Mouse (Mus musculus) liver, embryonic 16.5 days (tissue): ENCODE data around the gene Cd28. TPM values are rescaled to one million over a fixed set of nuclear protein-coding genes. Genes with fewer than 3 reads are reported as not detected.

Experiments
- ATAC-seq: fragments of 200-750 bp; cut with Nextera tagmentation; 2 replicates; pipeline ENCODE4 v1.8.0; 2017; ENCODE audit warnings: low read depth, mild to moderate bottlenecking, moderate number of reproducible peaks, moderate library complexity
- H3K27ac ChIP-seq: fragments of 300-500 bp; sonication (generic); 2 replicates; pipeline ENCODE4 v1.5.1; 2014; ENCODE audit warnings: mild to moderate bottlenecking, low read length
- H3K27me3 ChIP-seq: fragments of 300-500 bp; sonication (generic); 2 replicates; pipeline ENCODE4 v1.6.1; 2014; ENCODE audit warnings: low read depth, low read length, mixed read lengths; ENCODE audit not compliant: control insufficient read depth, insufficient read depth
- H3K36me3 ChIP-seq: fragments of 300-500 bp; sonication (generic); 2 replicates; pipeline ENCODE4 v1.6.1; 2014; ENCODE audit warnings: mild to moderate bottlenecking; ENCODE audit not compliant: control insufficient read depth, insufficient read depth
- H3K4me1 ChIP-seq: fragments of 300-500 bp; sonication (generic); 2 replicates; pipeline ENCODE4 v1.6.1; 2014; ENCODE audit warnings: low read depth, low read length, mixed read lengths; ENCODE audit not compliant: control insufficient read depth
- H3K4me2 ChIP-seq: fragments of 300-500 bp; sonication (generic); 2 replicates; pipeline ENCODE4 v1.6.1; 2014; ENCODE audit warnings: low read depth, low read length, mixed read lengths
- H3K4me3 ChIP-seq: fragments of 300-500 bp; sonication (generic); 2 replicates; pipeline ENCODE4 v1.5.1; 2014; ENCODE audit warnings: low read depth, mild to moderate bottlenecking, low read length
- H3K9ac ChIP-seq: fragments of 300-500 bp; sonication (generic); 2 replicates; pipeline ENCODE4 v1.6.1; 2014; ENCODE audit warnings: low read depth, low read length
- H3K9me3 ChIP-seq: fragments of 300-500 bp; sonication (generic); replicated peaks from 2 replicates; pipeline ENCODE4 v1.6.1; 2016; ENCODE audit warnings: low read length; ENCODE audit not compliant: control insufficient read depth
- WGBS: fragments of 180-500 bp; shearing (Covaris S2); extraction: QIAGEN DNeasy Blood & Tissue Kit; methylation state at CpG from one replicate; pipeline ENCODE4 v1.1.7; 2014; ENCODE audit not compliant: insufficient replicate concordance; 5-methylcytosine and 5-hydroxymethylcytosine counted together
- polyA plus RNA-seq: library from polyadenylated mRNA; unstranded; fragments of >200 nt; fragmentation: Nextera tagmentation; extraction: Ambion mirVana; gene quantifications from 2 replicates; pipeline ENCODE4 v1.2.1, GENCODE M21; 2015

Gene Cd28
- polyA plus RNA-seq, 1 experiment from 2014 or later: 0.06 TPM

- WGBS: 49% methylated on average over 4 of the region's 4 CpGs
Measured at GRCm38 (mm10) chr1:60803128-60803824, 86.7 kb downstream of the Cd28 start.

GRCm38 (mm10) chr1:60803825-60804696 lies 87.5 kb downstream of the Cd28 start:
- Histone ChIP-seq H3K36me3 (no peaks in the 10 kb centered on the region), H3K9ac (no peak overlapping the region), H3K27me3 (no peaks in the 10 kb centered on the region), H3K27ac (no peak overlapping the region), H3K4me1 (no peaks in the 10 kb centered on the region), H3K4me2 (no peak overlapping the region), H3K4me3 (no peak overlapping the region), H3K9me3 (no peaks in the 10 kb centered on the region)
- ATAC-seq: no peak
- 51% methylated on average over 6 of the region's 6 CpGs for WGBS

More at GRCm38 (mm10) chr1:60803128-60803824, 86.7 kb downstream of the Cd28 start:
- Histone ChIP-seq H3K4me1 (no peaks in the 10 kb centered on the region), H3K27me3 (no peaks in the 10 kb centered on the region), H3K9ac (no peak overlapping the region), H3K36me3 (no peaks in the 10 kb centered on the region), H3K4me2 (no peak overlapping the region), H3K9me3 (no peaks in the 10 kb centered on the region), H3K27ac (no peak overlapping the region), H3K4me3 (no peak overlapping the region)
- no peak for ATAC-seq

GRCm38 (mm10) chr1:60805178-60805577 lies 88.6 kb downstream of the Cd28 start:
- H3K36me3 ChIP-seq: no peaks in the 10 kb centered on the region
- no peaks in the 10 kb centered on the region for H3K9me3 ChIP-seq
- H3K27me3 ChIP-seq: no peaks in the 10 kb centered on the region
- 51% methylated on average over 1 of the region's 1 CpGs for WGBS
- H3K9ac ChIP-seq: no peak overlapping the region
- no peaks in the 10 kb centered on the region for H3K4me1 ChIP-seq
- no peak overlapping the region for H3K4me3 ChIP-seq
- H3K4me2 ChIP-seq: no peak overlapping the region
- ATAC-seq: no peak
- no peak overlapping the region for H3K27ac ChIP-seq

GRCm38 (mm10) chr1:60807748-60808147 lies 91.1 kb downstream of the Cd28 start:
- ATAC-seq: no peak
- no peaks in the 10 kb centered on the region for H3K36me3 ChIP-seq
- H3K4me1 ChIP-seq: no peaks in the 10 kb centered on the region
- H3K9ac ChIP-seq: no peak overlapping the region
- no peak overlapping the region for H3K4me2 ChIP-seq
- no peak overlapping the region for H3K4me3 ChIP-seq
- no peaks in the 10 kb centered on the region for H3K9me3 ChIP-seq
- no peak overlapping the region for H3K27ac ChIP-seq
- no peaks in the 10 kb centered on the region for H3K27me3 ChIP-seq
- WGBS: 76% methylated on average over 1 of the region's 1 CpGs

GRCm38 (mm10) chr1:60808466-60808865 lies 91.9 kb downstream of the Cd28 start:
- 72% methylated on average over 2 of the region's 2 CpGs for WGBS
- H3K27ac ChIP-seq: no peak overlapping the region
- H3K36me3 ChIP-seq: no peaks in the 10 kb centered on the region
- no peaks in the 10 kb centered on the region for H3K27me3 ChIP-seq
- H3K9me3 ChIP-seq: no peaks in the 10 kb centered on the region
- H3K9ac ChIP-seq: no peak overlapping the region
- H3K4me2 ChIP-seq: no peak overlapping the region
- no peak overlapping the region for H3K4me3 ChIP-seq
- H3K4me1 ChIP-seq: no peaks in the 10 kb centered on the region
- no peak for ATAC-seq

- H3K9me3 ChIP-seq: no peaks in the 10 kb centered on the region
- no peaks in the 10 kb centered on the region for H3K4me1 ChIP-seq
- H3K27me3 ChIP-seq: no peaks in the 10 kb centered on the region
- H3K4me3 ChIP-seq: no peak overlapping the region
- no peak for ATAC-seq
- H3K4me2 ChIP-seq: no peak overlapping the region
- no peak overlapping the region for H3K27ac ChIP-seq
- no peak overlapping the region for H3K9ac ChIP-seq
- WGBS: 72% methylated on average over 12 of the region's 12 CpGs
- H3K36me3 ChIP-seq: no peaks in the 10 kb centered on the region
Measured at GRCm38 (mm10) chr1:60809166-60809565, 92.6 kb downstream of the Cd28 start.

GRCm38 (mm10) chr1:60810821-60811220 lies 94.2 kb downstream of the Cd28 start:
- Histone ChIP-seq H3K4me3 (no peak overlapping the region), H3K9me3 (no peaks in the 10 kb centered on the region), H3K4me2 (no peak overlapping the region), H3K27ac (no peak overlapping the region), H3K4me1 (no peaks in the 10 kb centered on the region), H3K27me3 (no peaks in the 10 kb centered on the region), H3K9ac (no peak overlapping the region), H3K36me3 (no peaks in the 10 kb centered on the region)
- no peak for ATAC-seq

- ATAC-seq: no peak
- no peaks in the 10 kb centered on the region for H3K27me3 ChIP-seq
- WGBS: 14% methylated on average over 1 of the region's 1 CpGs
- H3K4me2 ChIP-seq: no peak overlapping the region
- H3K9me3 ChIP-seq: no peaks in the 10 kb centered on the region
- no peaks in the 10 kb centered on the region for H3K4me1 ChIP-seq
- H3K4me3 ChIP-seq: no peak overlapping the region
- H3K36me3 ChIP-seq: no peaks in the 10 kb centered on the region
- H3K9ac ChIP-seq: no peak overlapping the region
- no peak overlapping the region for H3K27ac ChIP-seq
Measured at GRCm38 (mm10) chr1:60811998-60812397, 95.4 kb downstream of the Cd28 start.

GRCm38 (mm10) chr1:60813411-60813810 lies 96.8 kb downstream of the Cd28 start:
- Histone ChIP-seq H3K4me1 (no peaks in the 10 kb centered on the region), H3K9me3 (no peaks in the 10 kb centered on the region), H3K4me3 (no peak overlapping the region), H3K27ac (no peak overlapping the region), H3K4me2 (no peak overlapping the region), H3K27me3 (no peaks in the 10 kb centered on the region), H3K36me3 (no peaks in the 10 kb centered on the region), H3K9ac (no peak overlapping the region)
- 55% methylated on average over 2 of the region's 2 CpGs for WGBS
- ATAC-seq: no peak
